Mouse (Mus musculus) megakaryocyte, embryonic 14.5 days (primary cell): ENCODE results near the gene Aaed1. TPM values are rescaled to one million over a fixed set of nuclear protein-coding genes. Genes with fewer than 3 reads are reported as not detected.
A peak's percentile ranks its signal among the peaks of the same experiment; 100 is the strongest.
"Not testable (repeated sequence)": the region's sequence is repeated elsewhere in the genome, so short reads cannot be mapped to it uniquely, and the experiment has no call there.

Source experiments
- H3K27me3 ChIP-seq: replicated peaks from 2 replicates; pipeline ENCODE3; 2012; ENCODE audit warnings: inconsistent platforms
- H3K36me3 ChIP-seq: replicated peaks from 2 replicates; pipeline ENCODE3; 2012; ENCODE audit warnings: low read length, inconsistent platforms, mixed read lengths
- H3K4me1 ChIP-seq: 2 replicates; pipeline ENCODE4 v1.6.1; 2012; ENCODE audit warnings: inconsistent platforms
- H3K4me3 ChIP-seq: replicated peaks from 2 replicates; pipeline ENCODE3; 2012; ENCODE audit warnings: moderate library complexity, mild to moderate bottlenecking, inconsistent platforms
- H3K9me3 ChIP-seq: 2 replicates; pipeline ENCODE4 v1.6.1; 2012; ENCODE audit warnings: inconsistent platforms
- FLI1 ChIP-seq: IDR thresholded peaks from 2 replicates; pipeline ENCODE4 v1.6.1; 2012; ENCODE audit warnings: low read length, inconsistent platforms, mixed read lengths
- GATA1 ChIP-seq: IDR thresholded peaks from 3 replicates; pipeline ENCODE4 v1.6.1; 2012; ENCODE audit warnings: mixed read lengths, low read length, inconsistent platforms, borderline replicate concordance
- polyA plus RNA-seq: library from polyadenylated mRNA; stranded (reverse); fragments of >175 nt; gene quantifications from 2 replicates; pipeline ENCODE4 v1.2.3, GENCODE M21; 2012; ENCODE audit warnings: low replicate concordance; ENCODE audit not compliant: insufficient read depth

The Aaed1 gene
- polyA plus RNA-seq, 1 experiment = 0.85 TPM

GRCm38 (mm10) chr13:64257010-64257813, 55.3 kb downstream of the Aaed1 start:
- Histone ChIP-seq H3K27me3 (peaks cover 2% of the 10 kb centered on the region), H3K4me3 (no peak overlapping the region), H3K9me3 (no peaks in the 10 kb centered on the region), H3K4me1 (peaks cover under 1% of the 10 kb centered on the region), H3K36me3 (no peaks in the 10 kb centered on the region)
- no peak for TF ChIP-seq FLI1
- no peak for TF ChIP-seq GATA1

GRCm38 (mm10) chr13:64254185-64254584, 58.3 kb downstream of the Aaed1 start:
- peaks cover 20% of the 10 kb centered on the region for H3K4me1 ChIP-seq
- H3K4me3 ChIP-seq, H3K9me3 ChIP-seq, H3K36me3 ChIP-seq, H3K27me3 ChIP-seq: not testable (repeated sequence)

GRCm38 (mm10) chr13:64253697-64254096, 58.8 kb downstream of the Aaed1 start:
- peaks cover 25% of the 10 kb centered on the region for H3K4me1 ChIP-seq
- no peaks in the 10 kb centered on the region for H3K9me3 ChIP-seq
- no peak overlapping the region for H3K4me3 ChIP-seq
- H3K27me3 ChIP-seq = peaks cover 2% of the 10 kb centered on the region
- TF ChIP-seq GATA1 = no peak
- TF ChIP-seq FLI1 = no peak
- no peaks in the 10 kb centered on the region for H3K36me3 ChIP-seq

- TF ChIP-seq GATA1 = no peak
- no peak for TF ChIP-seq FLI1
- H3K36me3 ChIP-seq = no peaks in the 10 kb centered on the region
- H3K27me3 ChIP-seq = no peaks in the 10 kb centered on the region
- no peak overlapping the region for H3K4me3 ChIP-seq
- H3K4me1 ChIP-seq = peaks cover 33% of the 10 kb centered on the region
- no peaks in the 10 kb centered on the region for H3K9me3 ChIP-seq
Measured at GRCm38 (mm10) chr13:64252147-64252546, 60.4 kb downstream of the Aaed1 start.

- TF ChIP-seq FLI1 (no peak), GATA1 (no peak)
- H3K4me1 ChIP-seq = peaks cover 33% of the 10 kb centered on the region
- no peaks in the 10 kb centered on the region for H3K36me3 ChIP-seq
Measured at GRCm38 (mm10) chr13:64250363-64250762, 62.1 kb downstream of the Aaed1 start.

GRCm38 (mm10) chr13:64248775-64249524, 63.6 kb downstream of the Aaed1 start:
- TF ChIP-seq GATA1 (no peak), FLI1 (no peak)
- H3K36me3 ChIP-seq = no peaks in the 10 kb centered on the region
- H3K4me3 ChIP-seq = peak overlapping the region; percentile 95
- H3K9me3 ChIP-seq = no peaks in the 10 kb centered on the region
- no peaks in the 10 kb centered on the region for H3K27me3 ChIP-seq
- H3K4me1 ChIP-seq = peaks cover 33% of the 10 kb centered on the region

More at GRCm38 (mm10) chr13:64250363-64250762, 62.1 kb downstream of the Aaed1 start:
- Histone ChIP-seq H3K4me3 (no peak overlapping the region), H3K9me3 (no peaks in the 10 kb centered on the region), H3K27me3 (no peaks in the 10 kb centered on the region)

- H3K4me3 ChIP-seq = peak overlapping the region; percentile 95
- no peaks in the 10 kb centered on the region for H3K9me3 ChIP-seq
- H3K36me3 ChIP-seq = no peaks in the 10 kb centered on the region
- TF ChIP-seq FLI1 (no peak), GATA1 (no peak)
- no peaks in the 10 kb centered on the region for H3K27me3 ChIP-seq
- peaks cover 33% of the 10 kb centered on the region for H3K4me1 ChIP-seq
Measured at GRCm38 (mm10) chr13:64248161-64248774, 64.2 kb downstream of the Aaed1 start.

GRCm38 (mm10) chr13:64246106-64246505, 66.4 kb downstream of the Aaed1 start:
- Histone ChIP-seq H3K36me3 (no peaks in the 10 kb centered on the region), H3K4me3 (no peak overlapping the region), H3K27me3 (no peaks in the 10 kb centered on the region), H3K9me3 (no peaks in the 10 kb centered on the region), H3K4me1 (peaks cover 26% of the 10 kb centered on the region)
- TF ChIP-seq FLI1 (no peak), GATA1 (no peak)

- no peak for TF ChIP-seq FLI1
- no peak for TF ChIP-seq GATA1
Measured at GRCm38 (mm10) chr13:64244685-64245261, 67.7 kb downstream of the Aaed1 start.

More at GRCm38 (mm10) chr13:64244685-64245261, 67.7 kb downstream of the Aaed1 start:
- no peaks in the 10 kb centered on the region for H3K9me3 ChIP-seq
- no peaks in the 10 kb centered on the region for H3K36me3 ChIP-seq
- H3K4me1 ChIP-seq = peaks cover 24% of the 10 kb centered on the region
- H3K27me3 ChIP-seq = no peaks in the 10 kb centered on the region
- H3K4me3 ChIP-seq = no peak overlapping the region
